Mouse (Mus musculus) ovary, postnatal 14 days (tissue): ENCODE measurements around the gene Olfr930.

Experiments used
- DNase-seq: peaks from one replicate; pipeline ENCODE4 v3.0.0; 2022; ENCODE audit warnings: low spot score

The Olfr930 gene

GRCm38 (mm10) chr9:38929509-38929908 lies at the start of gene Olfr930:
Olfr930 (plus strand) TSS chr9:38929809.
- no peak for DNase-seq

- no peak for DNase-seq
Observed at GRCm38 (mm10) chr9:38953401-38954123, 24.0 kb downstream of the Olfr930 start.

- no peak for DNase-seq
Observed at GRCm38 (mm10) chr9:38954124-38954416, 24.5 kb downstream of the Olfr930 start.

GRCm38 (mm10) chr9:38972013-38972412 lies 42.4 kb downstream of the Olfr930 start, which contains the start of gene Olfr933:
Olfr933 (plus strand) TSS chr9:38972313.
- DNase-seq: no peak
